In genomic region chr4:128855613-128856040, GRCm38 (mm10) we compare ENCODE assay signal across 8 mouse cellular contexts. TPM values are rescaled to one million over a fixed set of nuclear protein-coding genes. Genes with fewer than 3 reads are reported as not detected.
A peak's percentile ranks its signal among the peaks of the same experiment; 100 is the strongest.
DNase-seq lines count a peak whose midpoint lies in the region; ATAC-seq and TF ChIP-seq lines count a peak whose summit lies in the region.

No protein-coding gene starts in this region.

- no peak overlapping the region for H3K4me3 ChIP-seq in embryonic facial prominence, embryonic 15.5 days (replicated peaks)
- no peak overlapping the region for H3K4me3 ChIP-seq in kidney, adult 2 months (ENCODE audit: insufficient read depth, low read depth, low read length)

- H3K9ac ChIP-seq in embryonic facial prominence, embryonic 15.5 days = no peak overlapping the region

- no peak for TF ChIP-seq CTCF in kidney, adult 2 months (conservative IDR thresholded peaks at IDR 0.05; ENCODE audit: insufficient read depth, insufficient read length, low read depth, low read length)

- H3K27me3 ChIP-seq in embryonic facial prominence, embryonic 15.5 days = no peaks in the 10 kb centered on the region
- no peaks in the 10 kb centered on the region for H3K27me3 ChIP-seq in kidney, adult 2 months (replicated peaks; ENCODE audit: control insufficient read depth, insufficient read depth, low read length)

- peak; percentile 89 for DNase-seq in adrenal gland, adult 2 months
- DNase-seq in kidney, adult 2 months = peak; percentile 87
- peak; percentile 85 for DNase-seq in lung, postnatal 10 days
- peak; percentile 78 to 85 for DNase-seq in urinary bladder, postnatal 4 days (ENCODE audit: low spot score in 2 of 2)
- no peak for DNase-seq in gastrocnemius, adult 18-20 months (ENCODE audit: low spot score)
- no peak for DNase-seq in right cerebral cortex, postnatal 10 days (ENCODE audit: low spot score in 2 of 2)
- DNase-seq in gastrocnemius, postnatal 25 days = no peak

- ATAC-seq in embryonic facial prominence, embryonic 15.5 days (ENCODE audit: insufficient number of reproducible peaks, low FRiP score, low TSS enrichment, low read depth) = peak; percentile 68; the same call in 1 of the 2 replicates

- H3K9me3 ChIP-seq in embryonic facial prominence, embryonic 15.5 days (replicated peaks) = no peaks in the 10 kb centered on the region

- no peaks in the 10 kb centered on the region for H3K4me1 ChIP-seq in embryonic facial prominence, embryonic 15.5 days
- H3K4me1 ChIP-seq in kidney, adult 2 months (ENCODE audit: control insufficient read depth, insufficient read depth, low read length) = no peaks in the 10 kb centered on the region

- H3K27ac ChIP-seq in embryonic facial prominence, embryonic 15.5 days (replicated peaks) = peak overlapping the region; percentile 51
- H3K27ac ChIP-seq in kidney, adult 2 months (ENCODE audit: insufficient read depth, low read depth, low read length) = no peak overlapping the region

- no peak for TF ChIP-seq POLR2A in kidney, adult 2 months (IDR thresholded peaks at IDR 0.05; ENCODE audit: low read depth, low read length)

- no peak overlapping the region for H3K4me2 ChIP-seq in embryonic facial prominence, embryonic 15.5 days (replicated peaks)

- WGBS in embryonic facial prominence, embryonic 15.5 days = 41% methylated on average over 4 of the region's 4 CpGs
- 31% methylated on average over 4 of the region's 4 CpGs for WGBS in kidney, adult 2 months

- no peaks in the 10 kb centered on the region for H3K36me3 ChIP-seq in embryonic facial prominence, embryonic 15.5 days
- H3K36me3 ChIP-seq in kidney, adult 2 months (ENCODE audit: control insufficient read depth, insufficient read depth, low read length) = no peaks in the 10 kb centered on the region

RNA-seq across cellular contexts. Expression of gene Trim62, which starts 27.8 kb away (rescaled TPM):
- 10 to 100 TPM in 1 of 2 experiments, 1 to 10 TPM in 1; 8.4 to 12.5 TPM for total RNA-seq in adrenal gland, adult 2 months (2021)
- 26.5 and 32.3 TPM in 2 replicates for polyA plus RNA-seq in adrenal gland, adult 2 months (2012; rRNA removed)
- polyA plus RNA-seq in embryonic facial prominence, embryonic 15.5 days (2015; fragmentation: Nextera tagmentation; extraction: Ambion mirVana) = 9.1 and 10.6 TPM in 2 replicates
- polyA plus RNA-seq in kidney, adult 2 months (2012; rRNA removed) = 3.3 and 3.7 TPM in 2 replicates
- total RNA-seq in gastrocnemius, adult 18-20 months (2021) = under 1 TPM; 0.34 to 0.45 TPM
- under 1 TPM; 0.59 to 0.88 TPM for total RNA-seq in gastrocnemius, postnatal 25 days (2021)

RNA-seq across cellular contexts. Expression of gene Zfp362, which starts 49.8 kb away (rescaled TPM):
- 10 to 100 TPM; 21.2 to 28.2 TPM for total RNA-seq in adrenal gland, adult 2 months (2021)
- 57.7 and 66.7 TPM in 2 replicates for polyA plus RNA-seq in adrenal gland, adult 2 months (2012; rRNA removed)
- 37.3 and 43.6 TPM in 2 replicates for polyA plus RNA-seq in embryonic facial prominence, embryonic 15.5 days (2015; fragmentation: Nextera tagmentation; extraction: Ambion mirVana)
- 29.5 and 29.7 TPM in 2 replicates for polyA plus RNA-seq in kidney, adult 2 months (2012; rRNA removed)
- total RNA-seq in gastrocnemius, adult 18-20 months (2021) = 1 to 10 TPM; 9.7 TPM
- 10 to 100 TPM in 1 of 2 experiments, 1 to 10 TPM in 1; 9.9 to 10.5 TPM for total RNA-seq in gastrocnemius, postnatal 25 days (2021)

Comparison
In these comparisons a context has a peak if more than half of its experiments do, and no peak if none do; other contexts are left out.
1. DNase-seq: peak in adrenal gland, adult 2 months (single experiment), kidney, adult 2 months (single experiment), lung, postnatal 10 days (single experiment) and urinary bladder, postnatal 4 days (2 of 2); none in gastrocnemius, adult 18-20 months (single experiment), right cerebral cortex, postnatal 10 days (0 of 2) and gastrocnemius, postnatal 25 days (single experiment).
2. RNA of gene Trim62, which starts 27.8 kb away (total RNA-seq): 8.4 to 12.5 TPM in adrenal gland, adult 2 months; 0.59 to 0.88 TPM in gastrocnemius, postnatal 25 days and 0.34 to 0.45 TPM in gastrocnemius, adult 18-20 months; every median in the first group is over 4 times any median in the second.